Mouse (Mus musculus) megakaryocyte, adult 5-6 weeks (primary cell): ENCODE data around the gene Aff1. TPM values are rescaled to one million over a fixed set of nuclear protein-coding genes. Genes with fewer than 3 reads are reported as not detected.

Experiments
- ATAC-seq: 2 replicates; pipeline ENCODE4 v1.8.0; 2016; ENCODE audit warnings: mild to moderate bottlenecking, inconsistent platforms; ENCODE audit not compliant: poor library complexity, severe bottlenecking
- total RNA-seq, 2 experiments: library from RNA; stranded (forward) in 1 of 2; stranded (reverse) in 1 of 2; fragments of 153-499, 151-499 nt in 1 of 2; fragments of 221-1000, 200-1000 nt in 1 of 2; gene quantifications; 2 replicates each; pipeline versions ENCODE4 v1.2.3 to v1.2.4; 2015 to 2017

Gene Aff1
- total RNA-seq (2015) = 45.0 and 51.0 TPM in 2 replicates
- total RNA-seq (2017) = 16.3 and 29.0 TPM in 2 replicates

DNA sequence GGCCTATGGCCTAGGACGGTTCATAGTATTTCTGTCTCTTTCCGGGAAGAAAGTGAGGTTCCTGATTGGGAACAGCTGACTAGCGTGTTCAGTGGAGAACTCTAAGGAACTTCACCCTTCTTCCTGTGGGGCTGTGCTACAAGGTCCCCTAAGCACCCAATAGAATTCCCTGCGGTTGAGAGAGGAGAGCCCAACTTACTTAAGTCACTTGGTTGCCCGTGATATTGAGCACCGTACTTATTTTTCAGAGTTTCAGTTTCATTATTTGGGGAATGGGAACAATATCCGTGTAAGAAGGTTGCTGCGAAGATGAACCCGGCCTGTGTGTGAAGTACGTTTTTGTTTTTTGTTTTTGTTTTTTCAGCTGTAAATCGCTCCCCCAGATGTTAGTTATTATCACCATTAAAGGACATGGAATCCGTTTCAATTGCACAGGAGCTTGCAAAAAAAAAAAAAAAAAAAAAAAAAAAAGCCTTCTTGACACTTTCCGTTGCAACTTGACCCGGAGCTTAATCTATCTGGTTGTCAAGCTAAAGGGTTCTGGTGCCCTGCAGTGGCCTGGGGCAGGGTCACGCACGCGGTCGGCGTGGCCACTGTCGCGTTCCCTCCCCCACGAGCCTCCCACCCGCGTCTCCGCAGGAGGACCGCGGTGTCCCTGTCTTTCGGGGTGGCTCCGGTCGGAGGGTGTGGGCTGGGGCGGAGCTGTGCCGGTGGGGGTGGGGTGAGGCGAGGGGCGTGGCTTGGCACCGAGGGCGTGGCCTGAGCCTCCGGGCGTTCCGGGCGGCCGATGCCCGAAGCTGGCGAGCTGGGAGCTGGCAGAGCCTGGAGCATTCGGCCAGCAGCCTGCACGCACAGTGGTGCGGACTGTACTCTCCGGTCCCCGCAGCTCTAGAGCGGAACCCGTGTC is at the start of gene Aff1:
Gene Aff1, plus strand, starts transcription at position 751 of the 907 bp plus-strand sequence.
- peak; percentile 91 for ATAC-seq

DNA sequence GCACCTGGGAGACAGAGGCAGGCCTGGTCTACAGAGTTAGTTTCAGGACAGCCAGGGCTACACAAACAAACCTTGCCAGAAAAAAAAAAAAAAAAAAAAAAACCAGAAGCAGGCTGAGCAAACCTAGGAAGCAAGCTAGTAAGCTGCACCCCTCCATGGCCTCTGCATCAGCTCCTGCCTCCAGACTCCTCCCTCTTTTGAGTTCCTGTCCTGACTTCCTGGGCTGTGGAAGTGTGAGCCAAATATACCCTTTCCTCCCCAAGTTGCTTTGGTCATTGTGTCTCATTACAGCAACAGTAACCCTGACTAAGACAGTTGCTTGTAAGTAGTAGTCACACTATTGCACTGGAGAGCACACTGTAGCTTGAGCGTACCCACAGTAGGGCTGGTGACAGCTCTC is 48.0 kb upstream of the Aff1 start:
- ATAC-seq = no peak

DNA sequence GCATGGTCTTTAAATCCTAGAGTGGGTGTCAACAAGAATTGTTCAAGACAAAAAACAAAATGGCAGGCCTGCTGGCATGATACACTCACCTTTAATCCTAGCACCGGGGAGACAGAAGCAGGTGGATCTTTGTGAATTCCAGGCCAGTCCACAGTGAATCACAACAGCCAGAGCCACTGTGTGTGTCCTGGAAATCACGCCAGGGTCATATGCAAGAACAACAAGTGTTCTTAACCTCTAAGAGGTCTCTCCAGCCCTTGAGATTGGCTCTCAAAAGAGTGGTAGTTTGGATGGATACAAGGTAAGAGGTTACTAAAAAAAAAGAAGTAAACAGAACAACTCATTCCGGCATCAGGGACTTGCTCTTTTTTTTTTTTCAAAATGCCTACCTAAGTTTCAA is 44.9 kb upstream of the Aff1 start:
- no peak for ATAC-seq

DNA sequence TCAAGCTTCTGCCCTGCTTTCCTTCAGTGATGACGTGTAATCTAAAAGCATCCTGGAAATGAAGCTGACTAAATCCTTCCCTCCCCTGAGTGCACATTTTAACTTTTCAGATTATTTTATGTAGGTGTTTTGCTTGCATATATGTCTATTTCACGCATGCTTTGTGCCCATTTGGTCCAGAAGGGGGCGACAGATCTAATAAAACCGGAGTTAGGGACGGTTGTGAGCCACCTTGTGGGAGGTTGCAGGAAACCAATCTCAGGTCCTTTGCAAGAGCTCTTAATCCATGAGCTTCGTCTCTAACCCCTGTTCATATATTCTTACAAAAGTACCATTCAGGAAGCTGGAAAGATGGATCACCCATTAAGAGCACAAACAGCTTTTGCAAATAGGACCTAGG is 37.9 kb upstream of the Aff1 start:
- ATAC-seq = peak; percentile 62

DNA sequence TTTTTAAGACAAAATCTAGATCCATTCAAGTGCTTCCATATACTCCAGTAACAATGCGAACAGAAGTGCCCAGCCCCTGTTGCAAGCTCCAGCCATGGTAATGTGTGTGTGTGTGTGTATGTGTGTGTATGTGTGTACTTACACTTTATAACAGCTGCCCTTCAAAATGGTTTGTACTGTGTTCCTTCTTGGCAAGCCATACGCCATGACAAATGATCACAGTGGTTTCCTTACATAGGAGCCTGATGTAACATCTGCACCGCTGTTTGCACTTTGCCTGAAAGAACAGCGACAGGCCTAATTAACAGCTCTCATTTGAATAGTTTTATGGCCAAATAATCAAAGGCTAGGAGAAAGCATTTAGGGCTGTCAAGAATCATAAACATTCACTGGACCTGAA is 37.4 kb upstream of the Aff1 start:
- no peak for ATAC-seq

DNA sequence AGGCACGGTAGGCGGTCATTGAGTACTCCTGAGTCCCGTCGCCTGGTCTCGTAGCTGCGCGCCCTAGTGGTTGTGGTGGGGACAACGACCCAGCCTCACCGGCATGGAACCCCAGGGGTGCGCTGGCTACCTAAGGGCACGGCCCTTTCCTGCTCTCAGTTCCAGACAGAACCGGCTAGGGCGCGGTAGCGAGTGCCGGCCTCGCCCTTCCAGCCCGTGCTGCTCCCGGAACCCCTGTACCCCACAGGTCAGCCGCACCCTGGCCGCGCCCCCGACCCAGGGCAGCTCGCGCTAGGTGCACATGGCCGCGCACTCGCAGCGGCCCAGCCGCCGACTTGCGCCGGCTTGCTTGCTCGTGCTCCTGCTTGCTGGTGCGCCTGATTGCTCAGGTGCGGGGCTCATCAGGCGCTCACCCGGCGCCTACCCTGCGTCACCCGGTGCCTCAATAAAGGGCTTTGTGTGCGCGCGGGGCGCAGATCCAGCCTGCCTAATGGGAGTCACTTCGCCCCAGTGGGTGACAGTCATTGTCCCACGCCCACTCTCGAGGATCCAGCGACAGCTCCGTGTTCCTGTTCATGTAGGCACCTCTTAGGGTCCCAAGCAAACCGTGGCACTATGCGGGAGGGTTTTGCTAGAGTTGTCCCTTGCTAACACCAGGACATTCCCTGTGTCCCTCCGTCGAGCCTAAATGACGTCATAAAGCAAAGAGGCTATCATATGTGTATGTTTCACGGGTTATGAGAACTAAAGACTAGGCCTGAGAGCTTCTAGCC is 36.6 kb upstream of the Aff1 start, which contains the start of gene 1700016H13Rik:
Gene 1700016H13Rik, minus strand, starts transcription at position 665 of the 773 bp plus-strand sequence.
- ATAC-seq = peak; percentile 95

DNA sequence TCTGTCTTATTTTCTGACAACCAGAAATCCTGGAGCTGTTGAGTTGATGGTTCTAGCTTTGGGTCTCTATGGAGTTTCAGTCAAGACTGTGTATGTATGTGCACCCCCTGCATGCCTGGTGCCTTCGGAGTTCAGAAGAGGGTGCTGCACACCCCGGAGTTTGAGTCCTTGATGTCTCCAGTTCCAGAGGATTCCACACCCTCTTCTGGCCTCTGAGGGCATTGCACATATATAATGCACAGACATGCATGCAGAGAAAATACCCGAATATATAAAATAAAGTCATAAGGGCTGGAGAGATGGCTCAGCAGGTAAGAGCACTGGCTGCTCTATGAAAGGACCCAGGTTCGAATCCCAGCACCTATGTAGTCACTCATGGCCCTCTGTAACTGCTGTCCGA is 33.3 kb upstream of the Aff1 start:
- no peak for ATAC-seq

DNA sequence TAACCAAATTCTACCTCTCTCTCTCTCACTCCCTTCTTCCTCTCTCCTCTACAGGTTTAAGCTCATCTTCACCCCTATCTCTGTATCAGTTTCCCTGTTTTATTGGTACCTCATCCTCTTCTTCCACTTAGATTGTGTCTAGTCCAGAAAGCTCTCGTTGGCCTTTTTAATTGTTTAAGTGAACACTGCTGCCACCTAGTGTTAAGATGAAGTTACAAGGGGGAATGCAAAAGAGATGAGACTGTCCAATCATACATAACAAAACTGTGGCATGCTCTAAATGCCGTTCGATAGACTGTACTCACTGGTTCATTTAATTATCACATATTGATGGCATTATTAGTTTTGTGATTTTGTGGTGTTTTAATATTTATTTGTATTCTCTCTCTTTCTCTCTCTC is 32.6 kb upstream of the Aff1 start:
- ATAC-seq = peak; percentile 46

DNA sequence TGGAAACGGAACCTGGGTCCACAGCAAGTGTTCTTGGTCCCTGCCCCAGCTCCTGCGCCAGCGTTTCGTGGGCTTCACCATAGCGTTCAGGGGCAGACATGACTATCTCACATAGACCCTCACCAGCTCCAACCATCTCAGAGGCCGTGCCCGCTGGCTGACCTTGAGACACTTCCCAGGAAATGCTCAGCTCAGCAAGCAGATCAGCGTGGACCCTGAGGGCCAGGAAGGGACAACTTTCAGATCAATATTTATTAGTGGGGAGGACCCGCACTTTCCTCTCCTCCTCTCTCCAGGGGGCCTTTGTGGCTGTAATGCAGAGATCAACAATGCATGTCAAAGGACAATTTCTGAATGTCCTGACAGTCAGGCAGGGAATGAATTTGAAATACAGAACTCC is 27.2 kb upstream of the Aff1 start:
- ATAC-seq = no peak

DNA sequence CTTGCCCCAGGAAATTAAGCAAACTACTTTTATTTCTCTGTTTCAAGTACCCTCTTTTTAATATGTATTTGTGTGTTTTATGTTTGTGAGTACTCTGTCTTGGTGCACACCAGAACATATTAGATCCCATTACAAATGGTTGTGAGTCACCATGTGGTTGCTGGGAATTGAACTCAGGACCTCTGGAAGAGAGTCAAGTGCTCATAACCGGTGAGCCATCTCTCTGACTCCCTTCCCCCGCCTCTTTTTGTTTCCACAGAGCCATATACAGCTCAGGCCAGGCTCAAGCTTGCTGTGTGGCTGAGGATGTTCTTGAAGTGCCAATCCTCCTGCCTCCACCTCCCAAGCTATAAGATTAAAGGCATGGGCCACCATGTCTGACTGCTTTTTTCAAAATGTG is 26.3 kb upstream of the Aff1 start:
- ATAC-seq = no peak

DNA sequence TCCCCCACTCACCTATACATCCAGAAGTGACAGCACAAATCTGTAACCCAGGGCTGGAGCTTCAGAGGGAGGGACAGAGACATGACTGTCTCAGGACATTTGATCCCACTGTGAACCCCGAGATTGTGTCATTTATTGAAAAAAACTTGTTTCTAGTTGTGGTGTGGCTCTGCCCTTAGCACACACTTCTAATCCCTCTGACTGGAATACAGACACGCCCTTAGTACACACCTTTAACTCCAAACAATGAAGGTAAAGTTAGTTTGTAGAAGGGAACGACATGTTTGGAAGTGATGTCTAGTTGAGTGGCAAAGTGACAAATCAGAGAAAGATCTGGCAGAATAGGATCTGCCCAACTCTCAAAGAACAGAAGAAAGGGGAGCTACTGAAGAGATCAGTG is 20.3 kb upstream of the Aff1 start:
- ATAC-seq = no peak

DNA sequence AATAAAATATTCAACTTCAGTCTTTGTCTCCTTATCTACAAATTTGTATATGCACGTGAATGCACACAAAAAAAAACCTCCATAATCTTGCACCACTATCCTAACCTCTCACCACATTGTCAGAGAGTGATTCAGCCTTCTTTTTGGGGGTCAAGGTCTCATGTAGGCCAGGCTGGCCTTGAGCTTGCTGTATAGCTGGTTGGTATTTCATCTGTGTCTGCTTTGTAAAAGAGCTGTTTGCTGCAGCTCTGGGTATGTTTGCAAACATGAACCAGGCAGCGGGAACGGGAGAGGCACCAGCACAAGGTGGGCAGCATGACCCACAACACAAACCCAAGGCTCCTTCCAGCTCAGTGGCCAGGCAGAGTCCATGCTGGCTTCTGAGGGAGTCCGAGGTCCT is 18.6 kb upstream of the Aff1 start:
- no peak for ATAC-seq

DNA sequence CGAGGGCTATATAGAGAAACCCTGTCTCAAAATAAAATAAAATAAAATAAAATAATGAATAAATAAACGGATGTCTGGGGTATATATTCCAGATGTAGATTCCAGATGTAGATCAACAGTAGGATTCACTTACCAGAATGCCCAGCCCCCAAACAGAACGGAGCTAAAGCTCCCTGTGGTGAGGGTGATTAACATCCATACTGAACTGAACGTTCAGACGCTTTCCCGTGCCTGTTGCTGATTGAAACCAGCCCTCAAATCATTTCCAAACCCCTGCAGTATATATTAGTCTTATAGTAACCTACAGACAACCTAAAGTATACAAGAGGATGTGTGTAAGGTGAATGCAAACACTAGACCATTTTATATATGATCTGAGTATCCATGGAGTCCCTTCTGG is 17.7 kb upstream of the Aff1 start:
- no peak for ATAC-seq

DNA sequence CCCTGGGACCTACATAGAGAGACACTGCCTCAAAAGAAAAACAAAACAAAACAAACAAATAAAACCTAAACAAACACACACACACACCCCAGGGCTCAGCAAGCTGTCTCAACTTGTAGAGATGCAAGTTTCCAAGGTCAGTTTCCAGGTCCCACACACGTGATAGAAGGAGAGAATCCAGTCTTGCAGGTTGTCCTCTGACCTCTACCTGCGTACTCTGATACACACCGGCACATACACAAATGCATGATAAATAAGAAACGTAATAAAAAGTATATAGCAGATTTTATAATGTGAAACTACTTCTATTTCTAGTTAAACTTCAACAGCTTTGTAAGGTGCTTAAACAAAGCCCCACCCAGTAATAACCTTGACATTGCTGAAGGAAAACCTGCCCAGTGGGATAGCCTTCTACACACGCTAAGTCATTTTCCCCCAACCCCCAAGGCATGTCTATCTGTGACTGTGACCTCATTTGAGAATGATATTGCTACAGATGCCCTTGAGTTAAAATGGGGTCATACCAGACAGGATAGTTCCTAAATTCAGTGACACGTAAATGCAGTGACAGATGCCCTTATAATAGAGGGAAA is 15.8 kb upstream of the Aff1 start:
- no peak for ATAC-seq

DNA sequence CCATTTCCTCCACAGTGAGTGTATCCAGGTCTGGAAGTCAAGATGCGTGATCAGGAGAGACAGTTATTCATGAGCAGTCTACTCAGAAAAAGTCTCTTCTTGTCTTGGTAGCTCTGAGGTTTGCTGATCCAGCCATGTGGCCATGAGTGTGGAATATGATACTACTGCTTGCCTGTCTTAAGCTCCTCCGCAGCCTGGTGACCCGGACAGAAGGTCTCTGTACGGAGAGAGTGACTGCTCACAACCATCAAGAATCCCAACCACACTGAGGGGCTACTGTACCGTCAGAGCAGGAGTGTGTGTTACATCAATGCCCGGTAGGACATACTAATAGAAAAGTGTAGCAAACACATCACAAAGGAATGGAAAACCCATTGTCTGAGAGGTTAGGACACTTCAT is 14.3 kb upstream of the Aff1 start:
- ATAC-seq = no peak

DNA sequence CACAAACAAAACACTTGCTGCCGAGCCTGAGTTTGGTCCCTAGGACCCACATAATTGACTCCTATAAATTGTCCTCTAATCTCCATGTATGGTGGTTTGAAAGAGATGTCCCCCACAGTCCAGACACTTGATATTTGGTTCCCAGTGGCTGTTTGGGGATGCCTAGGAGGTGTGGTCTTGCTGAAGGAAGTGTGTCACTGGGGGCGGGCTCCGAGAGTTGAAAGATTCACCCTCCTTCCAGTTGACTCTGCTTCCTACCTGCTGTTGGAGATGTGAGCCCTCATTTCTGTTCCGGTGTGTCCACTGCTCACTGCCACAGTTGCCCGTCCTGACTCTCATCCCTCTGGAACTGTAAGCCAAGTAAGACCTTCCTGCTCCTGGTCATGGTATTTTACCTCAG is 13.2 kb upstream of the Aff1 start:
- ATAC-seq = no peak

DNA sequence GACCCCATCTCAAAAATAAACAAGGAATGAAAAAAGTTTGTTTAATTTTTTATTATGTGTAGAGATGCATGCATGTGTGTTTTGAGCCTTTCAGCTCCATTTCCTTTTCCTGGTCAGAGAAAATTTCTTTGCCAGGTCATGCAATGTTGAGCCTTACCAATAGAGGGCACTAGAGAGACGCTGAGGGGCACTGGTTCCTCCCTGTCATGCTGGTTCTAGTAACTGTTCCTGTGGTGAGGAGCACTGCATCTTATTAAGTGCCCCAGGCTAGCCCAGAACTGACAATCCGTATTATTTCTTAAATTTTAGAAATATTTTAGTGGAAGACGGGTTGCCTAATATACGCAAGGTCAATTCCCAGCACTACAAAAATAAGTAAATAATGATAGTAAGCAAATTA is 11.8 kb upstream of the Aff1 start:
- peak; percentile 98 for ATAC-seq

DNA sequence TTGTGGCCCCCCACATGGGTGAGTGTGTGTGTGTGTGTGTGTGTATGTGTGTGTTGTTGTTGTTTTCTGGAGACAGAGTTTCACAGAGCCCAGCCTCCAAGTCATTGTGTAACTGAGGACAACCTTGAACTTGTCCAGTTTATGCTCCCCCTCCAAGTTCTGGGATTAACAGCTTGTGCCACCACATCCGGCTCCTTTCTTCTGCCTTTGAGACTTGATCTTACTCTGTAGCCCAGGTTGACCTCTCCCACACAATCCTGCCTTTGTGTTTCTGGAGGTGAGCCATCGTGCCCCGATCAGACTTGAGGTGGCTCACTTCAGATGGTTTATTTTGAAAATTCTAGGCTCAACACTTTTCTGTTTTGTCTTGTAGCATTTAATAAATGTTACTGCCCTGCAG is 10.3 kb upstream of the Aff1 start:
- ATAC-seq = no peak

DNA sequence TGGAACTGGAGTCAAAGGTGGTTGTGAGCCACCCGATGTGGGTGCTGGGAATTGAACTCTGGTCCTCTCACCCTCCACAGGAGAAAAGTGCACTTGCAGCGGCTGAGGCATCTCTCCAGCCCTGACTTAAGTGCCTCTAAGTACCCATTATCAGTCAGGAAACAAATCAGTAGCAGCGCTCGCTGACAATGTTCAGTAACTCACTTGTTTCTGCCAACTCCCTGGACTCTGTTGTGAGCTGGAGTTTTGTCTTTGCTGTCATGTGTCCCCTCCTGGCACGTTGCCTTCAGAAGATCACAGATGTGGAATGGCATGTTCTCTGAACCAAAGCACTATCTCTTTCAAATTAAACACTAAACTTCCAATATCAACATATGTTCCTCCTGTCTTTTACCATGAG is 2.5 kb upstream of the Aff1 start:
- ATAC-seq = no peak

DNA sequence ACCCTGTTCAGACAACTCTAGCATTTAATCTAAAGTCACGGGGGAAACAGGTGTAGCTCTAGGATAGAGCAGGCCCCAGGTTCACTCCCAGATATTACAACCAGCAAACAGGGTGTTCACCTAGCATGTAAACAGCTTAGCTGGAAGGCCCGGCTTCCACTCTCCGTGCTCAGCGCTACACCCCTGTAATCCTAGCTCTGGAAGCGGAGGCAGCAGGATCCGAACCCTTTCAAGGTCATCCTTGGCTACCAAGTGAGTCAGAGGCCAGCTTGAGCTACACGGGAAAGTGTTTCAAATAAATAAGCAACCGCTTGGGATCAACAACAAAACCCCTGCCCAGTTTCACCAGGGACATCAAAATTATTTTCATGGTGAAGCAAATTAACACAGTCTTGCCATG is 2.0 kb upstream of the Aff1 start:
- no peak for ATAC-seq

DNA sequence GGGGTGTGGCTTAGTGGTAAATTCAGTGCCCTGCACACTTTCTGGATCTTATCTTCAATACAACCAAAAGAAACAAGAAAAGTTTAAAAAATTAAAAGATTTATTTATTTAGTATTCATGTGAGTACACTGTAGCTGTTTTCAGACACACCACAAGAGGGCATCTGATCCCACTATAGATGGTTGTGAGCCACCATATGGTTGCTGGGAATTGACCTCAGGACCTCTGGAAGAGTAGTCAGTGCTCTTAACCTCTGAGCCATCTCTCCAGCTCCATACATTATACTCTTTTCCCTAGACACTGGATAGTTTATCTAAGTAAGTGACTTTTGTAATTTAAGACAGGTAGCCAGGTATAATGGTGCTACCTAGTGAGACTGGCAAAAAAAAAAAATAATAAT is 1.0 kb upstream of the Aff1 start:
- no peak for ATAC-seq
